Mouse (Mus musculus) heart, adult 2 months (tissue): ENCODE data around the gene 3110009E18Rik.

Experiments used
- CTCF ChIP-seq: fragments of 200-600 bp; IDR thresholded peaks from 2 replicates; pipeline ENCODE4 v1.8.1; 2022; ENCODE audit warnings: antibody characterized with exemption, mild to moderate bottlenecking, moderate library complexity
- POLR2A ChIP-seq: fragments of 200-500 bp; IDR thresholded peaks from 2 replicates; pipeline ENCODE4 v1.6.1; 2011; ENCODE audit warnings: mild to moderate bottlenecking, low read depth, low read length, control low read depth; ENCODE audit not compliant: insufficient read depth

DNA sequence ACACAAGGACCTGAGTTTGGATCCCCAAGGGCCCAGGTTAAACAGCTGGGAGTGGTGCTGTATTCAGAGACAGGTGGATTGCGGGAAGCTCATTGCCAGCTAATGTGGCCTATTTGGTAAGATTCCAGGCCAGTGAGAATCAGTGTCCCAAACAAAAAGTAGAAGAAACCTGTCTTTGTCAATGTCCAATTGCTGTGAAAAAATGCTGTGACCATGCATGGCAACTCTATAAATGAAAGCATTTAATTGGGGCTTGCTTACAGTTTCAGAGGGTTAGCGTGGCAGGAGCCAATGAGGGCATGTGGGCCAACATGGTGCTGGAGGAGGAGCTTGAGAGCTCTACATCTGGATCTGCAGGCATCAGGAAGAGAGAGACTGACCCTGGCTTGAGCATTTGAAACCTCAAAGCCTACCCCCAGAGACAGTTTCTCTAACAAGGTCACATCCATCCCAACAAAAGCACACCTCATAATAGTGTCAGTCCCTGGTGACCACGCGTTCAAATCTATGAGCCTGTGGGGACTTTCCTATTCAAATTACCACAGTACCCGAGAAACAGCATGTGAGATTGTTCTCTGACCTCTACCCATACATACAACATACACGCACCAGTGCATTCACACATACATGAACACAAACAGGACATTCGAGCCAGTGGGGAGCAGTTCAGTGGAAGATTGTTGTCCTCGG, 24.7 kb downstream of the 3110009E18Rik start:
- TF ChIP-seq CTCF (no peak), POLR2A (no peak)
